Mouse (Mus musculus): ENCODE results near the gene Gfpt2. TPM values are rescaled to one million over a fixed set of nuclear protein-coding genes. Genes with fewer than 3 reads are reported as not detected.

Gfpt2 gene
- total and polyA plus RNA-seq, 2 experiments, result 0.20 to 0.28 TPM

GRCm38 (mm10) chr11:49869762-49870161, 75.8 kb downstream of the Gfpt2 start:
- H3K27me3 ChIP-seq (ENCODE audit: control insufficient read depth, insufficient read depth, low read length), result no peaks in the 10 kb centered on the region
- no peaks in the 10 kb centered on the region for H3K4me1 ChIP-seq (ENCODE audit: control insufficient read depth, insufficient read depth, low read length)
- no peak for TF ChIP-seq POLR2A (IDR thresholded peaks at IDR 0.05; ENCODE audit: extremely low read depth, insufficient read depth, low read length)
- peak; percentile 70 for TF ChIP-seq CTCF (IDR thresholded peaks at IDR 0.05; ENCODE audit: low read depth, low read length)
- DNase-seq (ENCODE audit: extremely low read depth, low read depth, low spot score), result peak; percentile 16
- H3K27ac ChIP-seq (replicated peaks; ENCODE audit: insufficient read depth, low read depth, low read length), result no peak overlapping the region
- H3K9ac ChIP-seq (ENCODE audit: low read depth, low read length), result no peak overlapping the region
- peaks cover 41% of the 10 kb centered on the region for H3K36me3 ChIP-seq (ENCODE audit: control insufficient read depth, insufficient read depth, low read length)
- H3K4me3 ChIP-seq (ENCODE audit: insufficient read depth, low read depth, low read length), result no peak overlapping the region
- H3K79me2 ChIP-seq (ENCODE audit: control insufficient read depth, insufficient read depth, low read length), result no peaks in the 10 kb centered on the region

DNA sequence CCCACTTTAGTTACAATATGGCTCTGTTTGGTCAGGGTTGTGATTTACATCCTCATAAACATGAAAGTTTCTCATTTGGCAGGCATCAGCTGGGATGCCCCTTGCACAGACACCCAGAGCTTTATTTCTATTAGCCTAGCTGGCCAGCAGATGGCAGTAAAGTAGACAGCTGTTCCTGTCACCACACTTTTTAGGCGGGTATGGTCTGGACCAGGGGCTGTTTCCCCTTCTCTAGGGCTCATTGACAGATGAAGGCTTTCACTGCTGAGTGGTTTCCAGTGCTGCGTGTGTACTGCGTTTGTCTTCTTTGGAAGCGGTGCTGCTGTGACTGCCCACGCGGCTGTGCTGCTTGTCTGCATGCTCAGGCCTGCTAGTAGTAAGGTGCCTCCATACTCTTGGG, 77.9 kb downstream of the Gfpt2 start:
- H3K79me2 ChIP-seq (ENCODE audit: control insufficient read depth, insufficient read depth, low read length), result no peaks in the 10 kb centered on the region
- 73% methylated on average over 6 of the region's 6 CpGs for WGBS
- no peaks in the 10 kb centered on the region for H3K4me1 ChIP-seq (ENCODE audit: control insufficient read depth, insufficient read depth, low read length)
- no peak overlapping the region for H3K4me3 ChIP-seq (ENCODE audit: insufficient read depth, low read depth, low read length)
- DNase-seq (ENCODE audit: extremely low read depth, low read depth, low spot score), result no peak
- no peaks in the 10 kb centered on the region for H3K27me3 ChIP-seq (ENCODE audit: control insufficient read depth, insufficient read depth, low read length)
- peaks cover 40% of the 10 kb centered on the region for H3K36me3 ChIP-seq (ENCODE audit: control insufficient read depth, insufficient read depth, low read length)
- H3K9ac ChIP-seq (ENCODE audit: low read depth, low read length), result no peak overlapping the region
- H3K27ac ChIP-seq (replicated peaks; ENCODE audit: insufficient read depth, low read depth, low read length), result no peak overlapping the region
- TF ChIP-seq POLR2A (IDR thresholded peaks at IDR 0.05; ENCODE audit: extremely low read depth, insufficient read depth, low read length) (no peak), CTCF (IDR thresholded peaks at IDR 0.05; ENCODE audit: low read depth, low read length) (peak; percentile 33)

GRCm38 (mm10) chr11:49872779-49873178, 78.8 kb downstream of the Gfpt2 start:
- Histone ChIP-seq H3K79me2 (ENCODE audit: control insufficient read depth, insufficient read depth, low read length) (no peaks in the 10 kb centered on the region), H3K4me3 (ENCODE audit: insufficient read depth, low read depth, low read length) (no peak overlapping the region), H3K27ac (replicated peaks; ENCODE audit: insufficient read depth, low read depth, low read length) (no peak overlapping the region), H3K4me1 (ENCODE audit: control insufficient read depth, insufficient read depth, low read length) (no peaks in the 10 kb centered on the region), H3K36me3 (ENCODE audit: control insufficient read depth, insufficient read depth, low read length) (peaks cover 38% of the 10 kb centered on the region), H3K27me3 (ENCODE audit: control insufficient read depth, insufficient read depth, low read length) (no peaks in the 10 kb centered on the region), H3K9ac (ENCODE audit: low read depth, low read length) (no peak overlapping the region)
- 98% methylated on average over 6 of the region's 6 CpGs for WGBS
- no peak for DNase-seq (ENCODE audit: extremely low read depth, low read depth, low spot score)
- TF ChIP-seq CTCF (IDR thresholded peaks at IDR 0.05; ENCODE audit: low read depth, low read length), result no peak
- TF ChIP-seq POLR2A (IDR thresholded peaks at IDR 0.05; ENCODE audit: extremely low read depth, insufficient read depth, low read length), result no peak

DNA sequence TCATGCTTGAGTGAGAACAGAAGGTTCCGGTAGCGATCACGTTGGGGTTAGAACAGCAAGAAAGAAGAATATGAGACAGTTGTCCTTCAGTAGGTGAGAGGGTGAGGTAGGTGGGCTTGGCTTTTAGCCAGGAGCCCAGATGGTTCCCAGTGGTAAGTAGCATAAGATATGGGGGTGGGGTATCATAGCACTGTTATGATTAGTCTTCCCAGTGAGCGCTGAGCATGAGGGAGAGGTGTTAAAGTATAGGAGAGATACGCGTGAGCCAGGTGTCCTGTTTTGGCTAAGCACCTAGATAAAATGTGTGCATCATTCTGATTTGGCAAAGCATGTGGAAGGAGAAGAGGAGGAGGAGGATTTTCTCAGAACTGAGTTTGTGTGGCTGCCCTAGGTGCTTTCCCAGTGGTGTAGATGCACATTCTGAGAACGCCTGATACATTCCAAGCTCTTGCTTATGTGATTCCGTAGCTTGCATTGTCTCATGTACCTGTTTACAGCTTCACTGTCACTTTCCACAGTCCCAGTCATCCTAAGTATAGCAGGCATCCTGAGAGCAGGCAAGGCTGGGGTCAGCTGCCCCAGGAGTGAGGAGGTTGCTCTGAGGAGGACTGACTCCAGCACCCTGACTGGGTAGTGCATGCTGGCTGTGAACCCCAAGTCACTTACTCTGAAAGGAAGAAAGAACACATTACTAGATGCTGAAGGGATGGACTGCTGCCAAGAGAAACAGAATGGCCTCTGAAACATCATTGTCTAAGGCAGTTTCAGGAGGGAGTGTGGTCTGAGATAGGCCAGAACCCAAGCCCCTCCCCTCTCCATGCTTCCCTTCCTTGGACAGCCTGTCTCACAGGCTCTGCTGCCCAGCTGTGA, 83.2 kb downstream of the Gfpt2 start:
- Histone ChIP-seq H3K27ac (replicated peaks; ENCODE audit: insufficient read depth, low read depth, low read length) (no peak overlapping the region), H3K4me1 (ENCODE audit: control insufficient read depth, insufficient read depth, low read length) (no peaks in the 10 kb centered on the region), H3K36me3 (ENCODE audit: control insufficient read depth, insufficient read depth, low read length) (peaks cover 59% of the 10 kb centered on the region), H3K9ac (ENCODE audit: low read depth, low read length) (no peak overlapping the region), H3K27me3 (ENCODE audit: control insufficient read depth, insufficient read depth, low read length) (no peaks in the 10 kb centered on the region), H3K79me2 (ENCODE audit: control insufficient read depth, insufficient read depth, low read length) (no peaks in the 10 kb centered on the region), H3K4me3 (ENCODE audit: insufficient read depth, low read depth, low read length) (no peak overlapping the region)
- WGBS, result 95% methylated on average over 8 of the region's 8 CpGs
- no peak for TF ChIP-seq POLR2A (IDR thresholded peaks at IDR 0.05; ENCODE audit: extremely low read depth, insufficient read depth, low read length)
- TF ChIP-seq CTCF (IDR thresholded peaks at IDR 0.05; ENCODE audit: low read depth, low read length), result no peak
- no peak for DNase-seq (ENCODE audit: extremely low read depth, low read depth, low spot score)

GRCm38 (mm10) chr11:49879950-49880642, 86.1 kb downstream of the Gfpt2 start:
- H3K36me3 ChIP-seq (ENCODE audit: control insufficient read depth, insufficient read depth, low read length), result peaks cover 58% of the 10 kb centered on the region
- 92% methylated on average over 3 of the region's 3 CpGs for WGBS
- TF ChIP-seq CTCF (IDR thresholded peaks at IDR 0.05; ENCODE audit: low read depth, low read length) (no peak), POLR2A (IDR thresholded peaks at IDR 0.05; ENCODE audit: extremely low read depth, insufficient read depth, low read length) (no peak)

More at GRCm38 (mm10) chr11:49879950-49880642, 86.1 kb downstream of the Gfpt2 start:
- no peak overlapping the region for H3K27ac ChIP-seq (replicated peaks; ENCODE audit: insufficient read depth, low read depth, low read length)
- no peaks in the 10 kb centered on the region for H3K27me3 ChIP-seq (ENCODE audit: control insufficient read depth, insufficient read depth, low read length)
- no peak overlapping the region for H3K4me3 ChIP-seq (ENCODE audit: insufficient read depth, low read depth, low read length)
- H3K79me2 ChIP-seq (ENCODE audit: control insufficient read depth, insufficient read depth, low read length), result no peaks in the 10 kb centered on the region
- H3K9ac ChIP-seq (ENCODE audit: low read depth, low read length), result no peak overlapping the region
- DNase-seq (ENCODE audit: extremely low read depth, low read depth, low spot score), result no peak
- no peaks in the 10 kb centered on the region for H3K4me1 ChIP-seq (ENCODE audit: control insufficient read depth, insufficient read depth, low read length)
